Mouse (Mus musculus): Measurements from ENCODE around the gene Chd9. TPM values are rescaled to one million over a fixed set of nuclear protein-coding genes. Genes with fewer than 3 reads are reported as not detected.

The Chd9 gene
- polyA plus RNA-seq, 1 experiment from 2014 or later = 62.9 TPM

- no peak for ATAC-seq (ENCODE audit: insufficient read depth, low FRiP score, low TSS enrichment)
- H3K36me3 ChIP-seq (ENCODE audit: control insufficient read depth, insufficient read depth, low read length) = no peaks in the 10 kb centered on the region
- DNase-seq (ENCODE audit: low spot score) = no peak
- no peaks in the 10 kb centered on the region for H3K27me3 ChIP-seq (ENCODE audit: control insufficient read depth, insufficient read depth, low read length)
- no peaks in the 10 kb centered on the region for H3K9me3 ChIP-seq (ENCODE audit: control insufficient read depth, low read length)
- no peak overlapping the region for H3K4me2 ChIP-seq (ENCODE audit: low read depth)
- no peak overlapping the region for H3K9ac ChIP-seq (ENCODE audit: low read length)
- WGBS = 93% methylated on average over 2 of the region's 2 CpGs
- no peak overlapping the region for H3K27ac ChIP-seq (ENCODE audit: low read depth, low read length)
- no peak overlapping the region for H3K4me3 ChIP-seq (ENCODE audit: low read depth, low read length)
- no peaks in the 10 kb centered on the region for H3K4me1 ChIP-seq (ENCODE audit: control insufficient read depth, insufficient read depth, low read length)
Measured at GRCm38 (mm10) chr8:91079678-91080077, 251.5 kb downstream of the Chd9 start.

GRCm38 (mm10) chr8:91081911-91082310 lies 253.8 kb downstream of the Chd9 start:
- Histone ChIP-seq H3K36me3 (ENCODE audit: control insufficient read depth, insufficient read depth, low read length) (no peaks in the 10 kb centered on the region), H3K27ac (ENCODE audit: low read depth, low read length) (no peak overlapping the region), H3K9me3 (ENCODE audit: control insufficient read depth, low read length) (no peaks in the 10 kb centered on the region), H3K9ac (ENCODE audit: low read length) (no peak overlapping the region), H3K27me3 (ENCODE audit: control insufficient read depth, insufficient read depth, low read length) (no peaks in the 10 kb centered on the region), H3K4me2 (ENCODE audit: low read depth) (no peak overlapping the region), H3K4me3 (ENCODE audit: low read depth, low read length) (no peak overlapping the region), H3K4me1 (ENCODE audit: control insufficient read depth, insufficient read depth, low read length) (no peaks in the 10 kb centered on the region)
- 81% methylated on average over 7 of the region's 7 CpGs for WGBS
- DNase-seq (ENCODE audit: low spot score) (no peak), ATAC-seq (ENCODE audit: insufficient read depth, low FRiP score, low TSS enrichment) (no peak)

- H3K4me1 ChIP-seq (ENCODE audit: control insufficient read depth, insufficient read depth, low read length) = no peaks in the 10 kb centered on the region
- H3K9ac ChIP-seq (ENCODE audit: low read length) = no peak overlapping the region
- H3K36me3 ChIP-seq (ENCODE audit: control insufficient read depth, insufficient read depth, low read length) = no peaks in the 10 kb centered on the region
- 90% methylated on average over 12 of the region's 12 CpGs for WGBS
- H3K4me2 ChIP-seq (ENCODE audit: low read depth) = no peak overlapping the region
- no peaks in the 10 kb centered on the region for H3K27me3 ChIP-seq (ENCODE audit: control insufficient read depth, insufficient read depth, low read length)
- no peaks in the 10 kb centered on the region for H3K9me3 ChIP-seq (ENCODE audit: control insufficient read depth, low read length)
- no peak overlapping the region for H3K27ac ChIP-seq (ENCODE audit: low read depth, low read length)
- no peak for DNase-seq (ENCODE audit: low spot score)
- no peak for ATAC-seq (ENCODE audit: insufficient read depth, low FRiP score, low TSS enrichment)
- H3K4me3 ChIP-seq (ENCODE audit: low read depth, low read length) = no peak overlapping the region
Measured at GRCm38 (mm10) chr8:91082428-91082827, 254.3 kb downstream of the Chd9 start.

- ATAC-seq (ENCODE audit: insufficient read depth, low FRiP score, low TSS enrichment) (no peak), DNase-seq (ENCODE audit: low spot score) (no peak)
- H3K4me3 ChIP-seq (ENCODE audit: low read depth, low read length) = no peak overlapping the region
- no peaks in the 10 kb centered on the region for H3K9me3 ChIP-seq (ENCODE audit: control insufficient read depth, low read length)
- H3K9ac ChIP-seq (ENCODE audit: low read length) = no peak overlapping the region
- no peak overlapping the region for H3K4me2 ChIP-seq (ENCODE audit: low read depth)
- no peaks in the 10 kb centered on the region for H3K4me1 ChIP-seq (ENCODE audit: control insufficient read depth, insufficient read depth, low read length)
- 89% methylated on average over 7 of the region's 7 CpGs for WGBS
- no peaks in the 10 kb centered on the region for H3K36me3 ChIP-seq (ENCODE audit: control insufficient read depth, insufficient read depth, low read length)
- no peaks in the 10 kb centered on the region for H3K27me3 ChIP-seq (ENCODE audit: control insufficient read depth, insufficient read depth, low read length)
- H3K27ac ChIP-seq (ENCODE audit: low read depth, low read length) = no peak overlapping the region
Measured at GRCm38 (mm10) chr8:91088452-91088851, 260.3 kb downstream of the Chd9 start.

- no peak overlapping the region for H3K27ac ChIP-seq (ENCODE audit: low read depth, low read length)
- H3K4me2 ChIP-seq (ENCODE audit: low read depth) = no peak overlapping the region
- H3K36me3 ChIP-seq (ENCODE audit: control insufficient read depth, insufficient read depth, low read length) = no peaks in the 10 kb centered on the region
- no peaks in the 10 kb centered on the region for H3K4me1 ChIP-seq (ENCODE audit: control insufficient read depth, insufficient read depth, low read length)
- H3K9ac ChIP-seq (ENCODE audit: low read length) = no peak overlapping the region
- no peaks in the 10 kb centered on the region for H3K9me3 ChIP-seq (ENCODE audit: control insufficient read depth, low read length)
- DNase-seq (ENCODE audit: low spot score) (no peak), ATAC-seq (ENCODE audit: insufficient read depth, low FRiP score, low TSS enrichment) (no peak)
- H3K4me3 ChIP-seq (ENCODE audit: low read depth, low read length) = no peak overlapping the region
- H3K27me3 ChIP-seq (ENCODE audit: control insufficient read depth, insufficient read depth, low read length) = no peaks in the 10 kb centered on the region
- 98% methylated on average over 2 of the region's 2 CpGs for WGBS
Measured at GRCm38 (mm10) chr8:91089601-91090000, 261.4 kb downstream of the Chd9 start.

- no peak overlapping the region for H3K4me2 ChIP-seq (ENCODE audit: low read depth)
- no peaks in the 10 kb centered on the region for H3K36me3 ChIP-seq (ENCODE audit: control insufficient read depth, insufficient read depth, low read length)
- no peaks in the 10 kb centered on the region for H3K9me3 ChIP-seq (ENCODE audit: control insufficient read depth, low read length)
- H3K27me3 ChIP-seq (ENCODE audit: control insufficient read depth, insufficient read depth, low read length) = no peaks in the 10 kb centered on the region
- no peak overlapping the region for H3K27ac ChIP-seq (ENCODE audit: low read depth, low read length)
- no peak overlapping the region for H3K4me3 ChIP-seq (ENCODE audit: low read depth, low read length)
- no peaks in the 10 kb centered on the region for H3K4me1 ChIP-seq (ENCODE audit: control insufficient read depth, insufficient read depth, low read length)
- no peak for ATAC-seq (ENCODE audit: insufficient read depth, low FRiP score, low TSS enrichment)
- WGBS = 91% methylated on average over 5 of the region's 5 CpGs
- H3K9ac ChIP-seq (ENCODE audit: low read length) = no peak overlapping the region
- no peak for DNase-seq (ENCODE audit: low spot score)
Measured at GRCm38 (mm10) chr8:91094135-91094534, 266.0 kb downstream of the Chd9 start.

GRCm38 (mm10) chr8:91098106-91098505 lies 270.0 kb downstream of the Chd9 start:
- whole genome bisulfite sequencing = 91% methylated on average over 6 of the region's 6 CpGs
- ATAC-seq (ENCODE audit: insufficient read depth, low FRiP score, low TSS enrichment) = no peak
- Histone ChIP-seq H3K4me3 (ENCODE audit: low read depth, low read length) (no peak overlapping the region), H3K27ac (ENCODE audit: low read depth, low read length) (no peak overlapping the region), H3K4me2 (ENCODE audit: low read depth) (no peak overlapping the region), H3K4me1 (ENCODE audit: control insufficient read depth, insufficient read depth, low read length) (no peaks in the 10 kb centered on the region), H3K27me3 (ENCODE audit: control insufficient read depth, insufficient read depth, low read length) (no peaks in the 10 kb centered on the region), H3K9me3 (ENCODE audit: control insufficient read depth, low read length) (no peaks in the 10 kb centered on the region), H3K36me3 (ENCODE audit: control insufficient read depth, insufficient read depth, low read length) (no peaks in the 10 kb centered on the region), H3K9ac (ENCODE audit: low read length) (no peak overlapping the region)
- no peak for DNase-seq (ENCODE audit: low spot score)

Small RNA genes within 50 kb of the gene (microRNA-seq; reads per million reads assigned to microRNA genes)
- not detected for gene Gm44382

Other genes with a start within 250 kb of the Chd9 start
- not detected in 2 replicates for gene Gm19935, start 11.0 kb upstream of the Chd9 start, polyA plus RNA-seq (2014; fragmentation: Nextera tagmentation; extraction: Ambion mirVana)
- 13.4 and 15.7 TPM in 2 replicates for gene Rbl2, start 241.7 kb downstream of the Chd9 start, polyA plus RNA-seq (2014; fragmentation: Nextera tagmentation; extraction: Ambion mirVana)